Comparison of ENCODE assay signal across 22 mouse cellular contexts in genomic region chr11:103688271-103688979, GRCm38 (mm10). TPM values are rescaled to one million over a fixed set of nuclear protein-coding genes. Genes with fewer than 3 reads are reported as not detected.
DNase-seq lines count a peak whose midpoint lies in the region; ATAC-seq and TF ChIP-seq lines count a peak whose summit lies in the region.
"Had no signal": no experiment of that assay in that cellular context is flagged by ENCODE, and none has a peak within 500 bp of the region (broad histone marks: within the 10 kb centered on the region; RNA-seq: fewer than 3 reads in every experiment).

No protein-coding gene starts in this region.

- no peaks in the 10 kb centered on the region for H3K27me3 ChIP-seq in heart, embryonic 15.5 days
- no peaks in the 10 kb centered on the region for H3K27me3 ChIP-seq in limb, embryonic 10.5 days (ENCODE audit: low read depth, poor library complexity, severe bottlenecking)
- H3K27me3 ChIP-seq: forebrain, embryonic 12.5 days had no signal

- peaks cover 53% of the 10 kb centered on the region for H3K4me1 ChIP-seq in heart, embryonic 15.5 days (replicated peaks)
- peaks cover 78% of the 10 kb centered on the region for H3K4me1 ChIP-seq in bone marrow macrophage, adult 2 months (ENCODE audit: control insufficient read depth, insufficient read depth, low read length)
- peaks cover 17% of the 10 kb centered on the region for H3K4me1 ChIP-seq in limb, embryonic 10.5 days

- no peak for ATAC-seq in heart, embryonic 15.5 days (replicated peaks; ENCODE audit: insufficient number of reproducible peaks, insufficient read depth, low FRiP score, low read depth)
- ATAC-seq in megakaryocyte progenitor cell, adult 5-6 weeks (replicated peaks; ENCODE audit: poor library complexity): peak; percentile 62
- ATAC-seq: inflammation-experienced regulatory T-cells, adult 6 months; midbrain, embryonic 16.5 days had no signal

- 20% methylated on average over 6 of the region's 6 CpGs for whole genome bisulfite sequencing in heart, embryonic 15.5 days
- WGBS in limb, embryonic 10.5 days: 86% methylated on average over 6 of the region's 6 CpGs

- TF ChIP-seq POLR2A in bone marrow macrophage, adult 2 months (IDR thresholded peaks at IDR 0.05; ENCODE audit: borderline replicate concordance, low read depth, low read length): no peak

- H3K4me2 ChIP-seq in heart, embryonic 15.5 days: peak overlapping the region; percentile 26
- H3K4me2 ChIP-seq: forebrain, embryonic 12.5 days; liver, embryonic 11.5 days; lung, embryonic 14.5 days had no signal

- peaks cover 34% of the 10 kb centered on the region for H3K36me3 ChIP-seq in heart, embryonic 15.5 days
- H3K36me3 ChIP-seq in limb, embryonic 10.5 days: peaks cover 56% of the 10 kb centered on the region

- intact Hi-C loops in heart, postnatal 36 days (cut with DNase I): no loop called here

- no peak for TF ChIP-seq CTCF in layer of hippocampus, adult 2 months (conservative IDR thresholded peaks at IDR 0.05)
- no peak for TF ChIP-seq CTCF in bone marrow macrophage, adult 2 months (IDR thresholded peaks at IDR 0.05; ENCODE audit: low read depth, low read length)

- no peaks in the 10 kb centered on the region for H3K9me3 ChIP-seq in heart, embryonic 15.5 days (replicated peaks)
- H3K9me3 ChIP-seq in limb, embryonic 10.5 days (replicated peaks): no peaks in the 10 kb centered on the region
- H3K9me3 ChIP-seq: forebrain, embryonic 12.5 days had no signal

- no peak overlapping the region for H3K4me3 ChIP-seq in heart, embryonic 15.5 days
- no peak overlapping the region for H3K4me3 ChIP-seq in layer of hippocampus, adult 2 months
- H3K4me3 ChIP-seq in bone marrow macrophage, adult 2 months (ENCODE audit: insufficient read depth, low read length): no peak overlapping the region
- H3K4me3 ChIP-seq in limb, embryonic 10.5 days: no peak overlapping the region
- H3K4me3 ChIP-seq: forebrain, embryonic 12.5 days had no signal

- peak overlapping the region; percentile 74 for H3K27ac ChIP-seq in heart, embryonic 15.5 days
- no peak overlapping the region for H3K27ac ChIP-seq in layer of hippocampus, adult 2 months
- H3K27ac ChIP-seq in bone marrow macrophage, adult 2 months (ENCODE audit: insufficient read depth, low read depth, low read length): peak overlapping the region; percentile 69
- H3K27ac ChIP-seq in limb, embryonic 10.5 days: no peak overlapping the region
- H3K27ac ChIP-seq: forebrain, embryonic 12.5 days had no signal

- DNase-seq in heart, postnatal 36 days: no peak
- DNase-seq in layer of hippocampus, adult 9-11 months: peak; percentile 43
- DNase-seq in layer of hippocampus, adult 2 months (ENCODE audit: low spot score in 2 of 2): no peak
- DNase-seq in limb, embryonic 10.5 days (ENCODE audit: low spot score): no peak
- no peak for DNase-seq in urinary bladder, postnatal 14 days (ENCODE audit: low spot score)
- DNase-seq: cerebellum, postnatal 10 days; gastrocnemius, postnatal 25 days; layer of hippocampus, postnatal 36 days; lung, embryonic 14.5 days; lung, postnatal 4 days had no signal

- H3K9ac ChIP-seq in heart, embryonic 15.5 days: no peak overlapping the region
- H3K9ac ChIP-seq: forebrain, embryonic 12.5 days; lung, embryonic 14.5 days had no signal

RNA-seq across cellular contexts. Expression of gene Gosr2, which starts 9.3 kb away (rescaled TPM):
- polyA plus RNA-seq in heart, embryonic 15.5 days (2015; fragmentation: Nextera tagmentation; extraction: Ambion mirVana): 51.4 and 64.5 TPM in 2 replicates
- 10 to 100 TPM; 34.7 to 34.9 TPM for total RNA-seq in heart, postnatal 36 days (2021)
- 10 to 100 TPM; 62.5 to 66.1 TPM for total RNA-seq in layer of hippocampus, adult 2 months (2021)
- polyA plus RNA-seq in bone marrow macrophage, adult 2 months (2012; ENCODE audit: insufficient read depth, insufficient read length, missing spikeins): 52.4 and 56.7 TPM in 2 replicates
- total RNA-seq in megakaryocyte progenitor cell, adult 5-6 weeks (2015): 42.3 and 48.3 TPM in 2 replicates
- 42.2 and 44.1 TPM in 2 replicates for total RNA-seq in megakaryocyte progenitor cell, adult 5-6 weeks (2017)
- polyA plus RNA-seq in limb, embryonic 10.5 days (2016; fragmentation: Nextera tagmentation; extraction: Ambion mirVana): 94.5 and 108 TPM in 2 replicates

RNA-seq across cellular contexts. Expression of gene Rprml, which starts 39.1 kb away (rescaled TPM):
- polyA plus RNA-seq in heart, embryonic 15.5 days (2015; fragmentation: Nextera tagmentation; extraction: Ambion mirVana): 0.29 TPM in 1 of 2 replicates, not detected in the other
- not detected for total RNA-seq in heart, postnatal 36 days (2021)
- 100 to 1,000 TPM; 102 to 117 TPM for total RNA-seq in layer of hippocampus, adult 2 months (2021)
- polyA plus RNA-seq in bone marrow macrophage, adult 2 months (2012; ENCODE audit: insufficient read depth, insufficient read length, missing spikeins): not detected in 2 replicates
- total RNA-seq in megakaryocyte progenitor cell, adult 5-6 weeks (2015): not detected in 2 replicates
- not detected in 2 replicates for total RNA-seq in megakaryocyte progenitor cell, adult 5-6 weeks (2017)
- polyA plus RNA-seq in limb, embryonic 10.5 days (2016; fragmentation: Nextera tagmentation; extraction: Ambion mirVana): 0.48 and 1.0 TPM in 2 replicates
- total RNA-seq: gastrocnemius, postnatal 25 days had no signal
- polyA plus RNA-seq: forebrain, embryonic 12.5 days; hindbrain, embryonic 11.5 days; inflammation-experienced regulatory T-cells, adult 6 months; liver, embryonic 11.5 days; lung, embryonic 14.5 days; stomach, embryonic 16.5 days had no signal

RNA-seq across cellular contexts. Expression of gene Lyzl6, which starts 49.7 kb away (rescaled TPM):
- not detected in 2 replicates for polyA plus RNA-seq in heart, embryonic 15.5 days (2015; fragmentation: Nextera tagmentation; extraction: Ambion mirVana)
- not detected for total RNA-seq in heart, postnatal 36 days (2021)
- not detected for total RNA-seq in layer of hippocampus, adult 2 months (2021)
- not detected in 2 replicates for polyA plus RNA-seq in bone marrow macrophage, adult 2 months (2012; ENCODE audit: insufficient read depth, insufficient read length, missing spikeins)
- total RNA-seq in megakaryocyte progenitor cell, adult 5-6 weeks (2015): not detected in 2 replicates
- not detected in 2 replicates for total RNA-seq in megakaryocyte progenitor cell, adult 5-6 weeks (2017)
- not detected in 2 replicates for polyA plus RNA-seq in limb, embryonic 10.5 days (2016; fragmentation: Nextera tagmentation; extraction: Ambion mirVana)
- total RNA-seq: ES-E14; gastrocnemius, postnatal 25 days; layer of hippocampus, postnatal 36 days; left cerebral cortex, postnatal 36 days had no signal
- polyA plus RNA-seq: forebrain, embryonic 12.5 days; hindbrain, embryonic 11.5 days; inflammation-experienced regulatory T-cells, adult 6 months; large intestine, adult 2 months; liver, embryonic 11.5 days; lung, embryonic 14.5 days; midbrain, embryonic 16.5 days; stomach, embryonic 16.5 days had no signal

Comparison
In these comparisons a context has a peak if more than half of its experiments do, and no peak if none do; other contexts are left out.
1. H3K27ac ChIP-seq: peak in heart, embryonic 15.5 days (single experiment) and bone marrow macrophage, adult 2 months (single experiment); none in layer of hippocampus, adult 2 months (single experiment) and limb, embryonic 10.5 days (single experiment).
2. RNA of gene Rprml, which starts 39.1 kb away (total RNA-seq): 102 to 117 TPM in layer of hippocampus, adult 2 months; not detected in heart, postnatal 36 days and not detected in megakaryocyte progenitor cell, adult 5-6 weeks; every median in the first group is over 100 times any median in the second.